Mouse (Mus musculus): ENCODE results near the gene Plekhg6.

GRCm38 (mm10) chr6:125378621-125379020 lies 2.0 kb downstream of the Plekhg6 start:
- TF ChIP-seq CTCF (IDR thresholded peaks at IDR 0.05; ENCODE audit: borderline replicate concordance, insufficient read depth, low read length) (no peak), POLR2A (IDR thresholded peaks at IDR 0.05; ENCODE audit: low read depth, low read length) (no peak)

Measured in embryonic fibroblast, embryonic 13.5 days (primary cell).